Mouse (Mus musculus): ENCODE measurements around the gene Plppr4. TPM values are rescaled to one million over a fixed set of nuclear protein-coding genes. Genes with fewer than 3 reads are reported as not detected.

Gene Plppr4
- polyA plus RNA-seq, 1 experiment, result 0.02 TPM

GRCm38 (mm10) chr3:117331502-117331901 is 29.2 kb downstream of the Plppr4 start:
- Histone ChIP-seq H3K27me3 (ENCODE audit: control insufficient read depth) (no peaks in the 10 kb centered on the region), H3K4me3 (replicated peaks) (no peak overlapping the region), H3K36me3 (ENCODE audit: control insufficient read depth) (no peaks in the 10 kb centered on the region), H3K9me3 (ENCODE audit: control insufficient read depth, low read length) (peaks cover 5% of the 10 kb centered on the region; the same call in 1 of the 2 replicates), H3K4me1 (ENCODE audit: control insufficient read depth) (no peaks in the 10 kb centered on the region)
- TF ChIP-seq GATA1 (IDR thresholded peaks at IDR 0.05; ENCODE audit: low read length) (no peak), TAL1 (IDR thresholded peaks at IDR 0.05; ENCODE audit: low read length) (no peak)

- TF ChIP-seq GATA1 (IDR thresholded peaks at IDR 0.05; ENCODE audit: low read length) (no peak), TAL1 (IDR thresholded peaks at IDR 0.05; ENCODE audit: low read length) (no peak)
- Histone ChIP-seq H3K9me3 (ENCODE audit: control insufficient read depth, low read length) (peaks cover 5% of the 10 kb centered on the region; the same call in 1 of the 2 replicates), H3K36me3 (ENCODE audit: control insufficient read depth) (no peaks in the 10 kb centered on the region)
Measured at GRCm38 (mm10) chr3:117329485-117329884, 31.2 kb downstream of the Plppr4 start.

GRCm38 (mm10) chr3:117326551-117326950 is 34.1 kb downstream of the Plppr4 start:
- H3K4me1 ChIP-seq (ENCODE audit: control insufficient read depth), result no peaks in the 10 kb centered on the region
- TF ChIP-seq GATA1 (IDR thresholded peaks at IDR 0.05; ENCODE audit: low read length) (no peak), TAL1 (IDR thresholded peaks at IDR 0.05; ENCODE audit: low read length) (no peak)

More at GRCm38 (mm10) chr3:117329485-117329884, 31.2 kb downstream of the Plppr4 start:
- Histone ChIP-seq H3K4me3 (replicated peaks) (no peak overlapping the region), H3K27me3 (ENCODE audit: control insufficient read depth) (no peaks in the 10 kb centered on the region), H3K4me1 (ENCODE audit: control insufficient read depth) (no peaks in the 10 kb centered on the region)

GRCm38 (mm10) chr3:117319671-117320070 is 41.0 kb downstream of the Plppr4 start:
- no peak overlapping the region for H3K4me3 ChIP-seq (replicated peaks)
- H3K27me3 ChIP-seq (ENCODE audit: control insufficient read depth), result no peaks in the 10 kb centered on the region; the same call in 1 of the 2 replicates
- H3K36me3 ChIP-seq (ENCODE audit: control insufficient read depth), result no peaks in the 10 kb centered on the region
- no peaks in the 10 kb centered on the region for H3K4me1 ChIP-seq (ENCODE audit: control insufficient read depth)
- H3K9me3 ChIP-seq (ENCODE audit: control insufficient read depth, low read length), result peaks cover 15% of the 10 kb centered on the region
- no peak for TF ChIP-seq TAL1 (IDR thresholded peaks at IDR 0.05; ENCODE audit: low read length)
- TF ChIP-seq GATA1 (IDR thresholded peaks at IDR 0.05; ENCODE audit: low read length), result no peak

More at GRCm38 (mm10) chr3:117326551-117326950, 34.1 kb downstream of the Plppr4 start:
- Histone ChIP-seq H3K36me3 (ENCODE audit: control insufficient read depth) (no peaks in the 10 kb centered on the region), H3K27me3 (ENCODE audit: control insufficient read depth) (no peaks in the 10 kb centered on the region; the same call in 1 of the 2 replicates), H3K4me3 (replicated peaks) (no peak overlapping the region), H3K9me3 (ENCODE audit: control insufficient read depth, low read length) (peaks cover 19% of the 10 kb centered on the region)

GRCm38 (mm10) chr3:117313339-117313738 is 47.3 kb downstream of the Plppr4 start:
- no peaks in the 10 kb centered on the region for H3K9me3 ChIP-seq (ENCODE audit: control insufficient read depth, low read length)
- TF ChIP-seq GATA1 (IDR thresholded peaks at IDR 0.05; ENCODE audit: low read length), result no peak
- TF ChIP-seq TAL1 (IDR thresholded peaks at IDR 0.05; ENCODE audit: low read length), result no peak

GRCm38 (mm10) chr3:117312097-117312496 is 48.6 kb downstream of the Plppr4 start:
- TF ChIP-seq TAL1 (IDR thresholded peaks at IDR 0.05; ENCODE audit: low read length), result no peak
- TF ChIP-seq GATA1 (IDR thresholded peaks at IDR 0.05; ENCODE audit: low read length), result no peak

More at GRCm38 (mm10) chr3:117313339-117313738, 47.3 kb downstream of the Plppr4 start:
- Histone ChIP-seq H3K36me3 (ENCODE audit: control insufficient read depth) (no peaks in the 10 kb centered on the region), H3K27me3 (ENCODE audit: control insufficient read depth) (no peaks in the 10 kb centered on the region), H3K4me1 (ENCODE audit: control insufficient read depth) (no peaks in the 10 kb centered on the region), H3K4me3 (replicated peaks) (no peak overlapping the region)

GRCm38 (mm10) chr3:117310801-117311368 is 49.8 kb downstream of the Plppr4 start:
- Histone ChIP-seq H3K4me1 (ENCODE audit: control insufficient read depth) (no peaks in the 10 kb centered on the region), H3K27me3 (ENCODE audit: control insufficient read depth) (no peaks in the 10 kb centered on the region), H3K4me3 (replicated peaks) (no peak overlapping the region), H3K36me3 (ENCODE audit: control insufficient read depth) (no peaks in the 10 kb centered on the region), H3K9me3 (ENCODE audit: control insufficient read depth, low read length) (no peaks in the 10 kb centered on the region)
- TF ChIP-seq GATA1 (IDR thresholded peaks at IDR 0.05; ENCODE audit: low read length), result no peak
- TF ChIP-seq TAL1 (IDR thresholded peaks at IDR 0.05; ENCODE audit: low read length), result no peak

More at GRCm38 (mm10) chr3:117312097-117312496, 48.6 kb downstream of the Plppr4 start:
- H3K4me1 ChIP-seq (ENCODE audit: control insufficient read depth), result no peaks in the 10 kb centered on the region
- no peaks in the 10 kb centered on the region for H3K9me3 ChIP-seq (ENCODE audit: control insufficient read depth, low read length)
- no peaks in the 10 kb centered on the region for H3K27me3 ChIP-seq (ENCODE audit: control insufficient read depth)
- H3K36me3 ChIP-seq (ENCODE audit: control insufficient read depth), result no peaks in the 10 kb centered on the region
- no peak overlapping the region for H3K4me3 ChIP-seq (replicated peaks)

- TF ChIP-seq TAL1 (IDR thresholded peaks at IDR 0.05; ENCODE audit: low read length) (peak; percentile 27; the same call in 1 of the 3 replicates), GATA1 (IDR thresholded peaks at IDR 0.05; ENCODE audit: low read length) (no peak)
- Histone ChIP-seq H3K4me1 (ENCODE audit: control insufficient read depth) (no peaks in the 10 kb centered on the region), H3K36me3 (ENCODE audit: control insufficient read depth) (no peaks in the 10 kb centered on the region), H3K27me3 (ENCODE audit: control insufficient read depth) (no peaks in the 10 kb centered on the region), H3K9me3 (ENCODE audit: control insufficient read depth, low read length) (no peaks in the 10 kb centered on the region), H3K4me3 (replicated peaks) (no peak overlapping the region)
Measured at GRCm38 (mm10) chr3:117309580-117309910, 51.1 kb downstream of the Plppr4 start.

- H3K9me3 ChIP-seq (ENCODE audit: control insufficient read depth, low read length), result no peaks in the 10 kb centered on the region
- no peaks in the 10 kb centered on the region for H3K4me1 ChIP-seq (ENCODE audit: control insufficient read depth)
Measured at GRCm38 (mm10) chr3:117308895-117309579, 51.6 kb downstream of the Plppr4 start.

More at GRCm38 (mm10) chr3:117308895-117309579, 51.6 kb downstream of the Plppr4 start:
- no peak for TF ChIP-seq TAL1 (IDR thresholded peaks at IDR 0.05; ENCODE audit: low read length)
- TF ChIP-seq GATA1 (IDR thresholded peaks at IDR 0.05; ENCODE audit: low read length), result no peak
- no peak overlapping the region for H3K4me3 ChIP-seq (replicated peaks)
- no peaks in the 10 kb centered on the region for H3K27me3 ChIP-seq (ENCODE audit: control insufficient read depth)
- H3K36me3 ChIP-seq (ENCODE audit: control insufficient read depth), result no peaks in the 10 kb centered on the region
